Mouse (Mus musculus): Measurements from ENCODE around the gene Erich3. TPM values are rescaled to one million over a fixed set of nuclear protein-coding genes. Genes with fewer than 3 reads are reported as not detected.
A peak's percentile ranks its signal among the peaks of the same experiment; 100 is the strongest.

Erich3 gene
- polyA plus RNA-seq, 1 experiment from 2014 or later = 0.77 TPM

DNA sequence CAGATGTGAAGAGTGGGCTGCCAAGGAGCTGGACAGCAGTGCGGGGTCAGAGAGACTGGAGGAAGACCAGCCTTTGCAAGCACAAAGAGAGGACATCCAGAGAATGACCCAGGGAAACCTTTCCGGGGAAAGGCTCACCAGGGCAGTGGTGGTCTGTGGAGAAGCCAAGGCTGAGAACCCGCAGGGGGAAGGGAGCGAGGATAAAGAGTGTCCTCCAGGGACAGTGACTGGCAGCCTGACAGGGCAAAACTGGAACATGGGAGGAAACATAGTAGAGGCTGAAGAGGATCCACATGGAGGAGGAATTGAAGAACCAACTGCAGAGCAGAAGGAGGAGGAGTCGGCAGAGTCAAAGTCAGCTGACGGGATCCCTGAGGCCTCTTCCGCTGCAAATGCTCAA, 100.5 kb downstream of the Erich3 start:
- 90% methylated on average over 7 of the region's 7 CpGs for WGBS
- Histone ChIP-seq H3K27me3 (ENCODE audit: control insufficient read depth, insufficient read depth, low read length) (no peaks in the 10 kb centered on the region), H3K4me3 (ENCODE audit: low read depth, low read length) (no peak overlapping the region), H3K9me3 (ENCODE audit: control insufficient read depth, low read length) (no peaks in the 10 kb centered on the region), H3K27ac (ENCODE audit: low read depth, low read length) (no peak overlapping the region), H3K4me2 (ENCODE audit: low read depth) (no peak overlapping the region), H3K9ac (ENCODE audit: low read length) (no peak overlapping the region), H3K36me3 (ENCODE audit: control insufficient read depth, insufficient read depth, low read length) (no peaks in the 10 kb centered on the region), H3K4me1 (ENCODE audit: control insufficient read depth, insufficient read depth, low read length) (no peaks in the 10 kb centered on the region)
- DNase-seq (ENCODE audit: low spot score) = no peak
- ATAC-seq (ENCODE audit: insufficient read depth, low FRiP score, low TSS enrichment) = no peak

DNA sequence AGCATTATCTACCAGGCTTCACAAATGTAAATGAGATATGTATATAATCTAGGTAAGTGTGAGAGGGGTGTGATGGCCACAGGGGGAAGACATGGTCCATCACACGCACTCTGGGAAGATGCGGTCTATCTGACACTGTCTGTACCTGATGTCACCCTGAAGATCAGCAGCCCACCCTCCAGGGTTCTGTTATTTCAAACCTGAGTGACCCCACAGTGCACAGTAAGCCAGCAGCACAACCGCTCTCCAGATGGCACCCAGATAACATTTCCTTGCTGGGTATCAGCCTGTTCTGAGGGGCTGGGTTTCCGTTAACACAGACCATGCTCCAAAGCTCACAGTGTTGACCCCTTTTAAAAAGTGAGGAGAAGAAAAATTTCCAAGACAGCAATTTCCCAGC, 102.7 kb downstream of the Erich3 start:
- no peak overlapping the region for H3K27ac ChIP-seq (ENCODE audit: low read depth, low read length)
- WGBS = 74% methylated on average over 4 of the region's 4 CpGs
- ATAC-seq (ENCODE audit: insufficient read depth, low FRiP score, low TSS enrichment) (no peak), DNase-seq (ENCODE audit: low spot score) (no peak)
- no peak overlapping the region for H3K4me3 ChIP-seq (ENCODE audit: low read depth, low read length)
- H3K4me1 ChIP-seq (ENCODE audit: control insufficient read depth, insufficient read depth, low read length) = no peaks in the 10 kb centered on the region
- no peaks in the 10 kb centered on the region for H3K27me3 ChIP-seq (ENCODE audit: control insufficient read depth, insufficient read depth, low read length)
- H3K9ac ChIP-seq (ENCODE audit: low read length) = no peak overlapping the region
- H3K9me3 ChIP-seq (ENCODE audit: control insufficient read depth, low read length) = no peaks in the 10 kb centered on the region
- no peak overlapping the region for H3K4me2 ChIP-seq (ENCODE audit: low read depth)
- no peaks in the 10 kb centered on the region for H3K36me3 ChIP-seq (ENCODE audit: control insufficient read depth, insufficient read depth, low read length)

DNA sequence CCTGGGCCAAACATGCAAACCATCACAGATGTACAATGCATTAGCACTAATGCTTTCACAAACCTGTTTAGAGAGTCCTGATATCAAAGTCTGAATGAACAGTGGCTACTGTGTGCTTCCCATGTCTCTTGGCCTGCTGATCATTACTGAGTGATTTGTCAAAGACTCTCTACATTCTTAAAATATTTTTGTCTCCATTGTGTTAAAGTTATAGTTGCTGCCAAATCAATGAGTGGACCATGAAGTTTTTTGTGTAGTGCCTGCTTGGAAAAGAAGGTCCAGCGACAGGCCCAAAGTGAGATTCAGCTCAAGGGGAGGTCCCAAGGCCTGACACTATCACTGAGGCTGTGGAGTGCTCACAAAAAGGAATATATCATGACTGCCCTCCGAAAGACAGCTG, 108.0 kb downstream of the Erich3 start:
- 85% methylated on average over 2 of the region's 2 CpGs for WGBS

DNA sequence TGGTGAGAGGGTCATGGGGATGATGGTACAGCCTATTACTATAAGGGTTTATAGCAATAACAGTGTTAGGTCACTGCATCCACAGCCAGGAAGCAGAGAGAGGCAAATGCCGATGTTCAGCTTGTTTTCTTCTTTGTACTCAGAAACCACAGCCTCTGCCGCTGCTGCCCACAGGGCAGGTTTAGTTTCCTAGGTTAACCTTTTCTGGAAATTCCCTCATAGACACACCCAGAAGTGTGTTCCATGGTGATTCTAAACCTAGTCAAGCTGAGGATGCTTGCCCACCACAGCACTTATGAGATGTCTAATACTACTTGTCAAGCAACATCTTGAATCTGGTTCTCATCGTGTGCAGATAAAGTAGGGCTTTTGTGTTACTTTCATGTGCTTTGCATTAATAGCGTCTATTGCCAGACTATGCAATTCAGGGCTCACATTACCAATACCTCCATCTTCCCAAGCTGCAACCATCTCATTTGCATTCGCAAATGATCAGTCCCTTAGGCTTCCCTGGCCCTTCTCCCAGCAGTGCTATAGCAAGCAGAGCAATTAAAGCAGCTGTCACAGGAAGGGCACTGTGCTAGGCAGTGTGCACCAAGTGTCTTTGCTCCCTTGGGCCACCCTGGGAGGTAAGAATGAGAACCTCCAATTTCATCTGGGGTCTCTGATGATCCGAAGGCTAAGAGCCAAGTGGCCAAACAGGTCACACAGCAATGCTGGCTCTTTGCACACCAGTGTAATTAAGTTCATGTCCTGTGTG, 115.4 kb downstream of the Erich3 start:
- Histone ChIP-seq H3K4me3 (ENCODE audit: low read depth, low read length) (no peak overlapping the region), H3K27ac (ENCODE audit: low read depth, low read length) (no peak overlapping the region), H3K4me2 (ENCODE audit: low read depth) (no peak overlapping the region), H3K36me3 (ENCODE audit: control insufficient read depth, insufficient read depth, low read length) (no peaks in the 10 kb centered on the region), H3K27me3 (ENCODE audit: control insufficient read depth, insufficient read depth, low read length) (no peaks in the 10 kb centered on the region), H3K9ac (ENCODE audit: low read length) (no peak overlapping the region), H3K4me1 (ENCODE audit: control insufficient read depth, insufficient read depth, low read length) (no peaks in the 10 kb centered on the region), H3K9me3 (ENCODE audit: control insufficient read depth, low read length) (no peaks in the 10 kb centered on the region)
- 61% methylated on average over 6 of the region's 6 CpGs for WGBS
- ATAC-seq (ENCODE audit: insufficient read depth, low FRiP score, low TSS enrichment) = peak; percentile 42; the same call in 1 of the 2 replicates
- no peak for DNase-seq (ENCODE audit: low spot score)

More for the DNA sequence above, 108.0 kb downstream of the Erich3 start:
- H3K4me2 ChIP-seq (ENCODE audit: low read depth) = no peak overlapping the region
- no peak overlapping the region for H3K4me3 ChIP-seq (ENCODE audit: low read depth, low read length)
- no peak overlapping the region for H3K9ac ChIP-seq (ENCODE audit: low read length)
- no peaks in the 10 kb centered on the region for H3K27me3 ChIP-seq (ENCODE audit: control insufficient read depth, insufficient read depth, low read length)
- DNase-seq (ENCODE audit: low spot score) (no peak), ATAC-seq (ENCODE audit: insufficient read depth, low FRiP score, low TSS enrichment) (no peak)
- no peaks in the 10 kb centered on the region for H3K36me3 ChIP-seq (ENCODE audit: control insufficient read depth, insufficient read depth, low read length)
- H3K27ac ChIP-seq (ENCODE audit: low read depth, low read length) = no peak overlapping the region
- no peaks in the 10 kb centered on the region for H3K4me1 ChIP-seq (ENCODE audit: control insufficient read depth, insufficient read depth, low read length)
- no peaks in the 10 kb centered on the region for H3K9me3 ChIP-seq (ENCODE audit: control insufficient read depth, low read length)

DNA sequence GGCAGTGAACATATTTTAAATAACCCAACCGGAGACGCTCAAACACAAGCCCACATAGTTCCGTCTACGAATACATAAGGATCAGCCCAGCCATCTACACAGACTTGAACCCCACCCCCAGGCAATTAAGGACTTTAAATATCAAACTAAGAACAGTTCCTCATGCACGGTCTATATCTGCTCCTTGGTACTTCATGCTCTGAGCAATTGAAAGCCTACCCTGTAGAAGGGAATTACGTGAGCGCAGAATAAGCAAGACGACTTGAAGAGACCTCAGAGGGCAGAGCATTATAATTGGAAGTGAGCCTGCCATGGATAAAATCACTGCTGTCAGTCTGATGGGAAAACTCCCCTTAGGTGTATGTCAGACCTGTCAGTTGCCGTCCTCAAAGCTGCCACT, 122.7 kb downstream of the Erich3 start:
- ATAC-seq (ENCODE audit: insufficient read depth, low FRiP score, low TSS enrichment) = no peak
- H3K9me3 ChIP-seq (ENCODE audit: control insufficient read depth, low read length) = no peaks in the 10 kb centered on the region
- WGBS = 95% methylated on average over 9 of the region's 9 CpGs
- no peak overlapping the region for H3K27ac ChIP-seq (ENCODE audit: low read depth, low read length)
- no peak for DNase-seq (ENCODE audit: low spot score)
- H3K9ac ChIP-seq (ENCODE audit: low read length) = no peak overlapping the region
- no peaks in the 10 kb centered on the region for H3K4me1 ChIP-seq (ENCODE audit: control insufficient read depth, insufficient read depth, low read length)
- H3K4me3 ChIP-seq (ENCODE audit: low read depth, low read length) = no peak overlapping the region
- H3K27me3 ChIP-seq (ENCODE audit: control insufficient read depth, insufficient read depth, low read length) = no peaks in the 10 kb centered on the region
- H3K36me3 ChIP-seq (ENCODE audit: control insufficient read depth, insufficient read depth, low read length) = no peaks in the 10 kb centered on the region
- no peak overlapping the region for H3K4me2 ChIP-seq (ENCODE audit: low read depth)

DNA sequence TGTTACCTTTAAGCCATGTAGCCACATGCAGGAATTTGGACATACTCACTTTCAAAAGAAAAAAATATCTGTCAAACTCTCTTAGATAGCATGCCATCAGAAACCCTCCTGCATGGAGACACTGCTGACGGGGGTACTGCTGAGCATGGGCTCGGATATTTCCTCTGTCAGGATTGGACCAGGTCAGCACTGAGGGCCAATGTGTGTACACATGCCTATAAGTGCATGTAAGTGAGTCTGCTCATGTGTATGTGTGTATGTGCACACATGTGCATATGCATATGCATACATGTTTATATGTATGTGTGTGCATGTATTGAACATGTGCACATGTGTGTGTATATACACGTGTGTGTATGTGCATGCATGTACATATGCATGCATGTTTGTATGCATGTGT, 124.0 kb downstream of the Erich3 start:
- DNase-seq (ENCODE audit: low spot score) = no peak
- Histone ChIP-seq H3K27me3 (ENCODE audit: control insufficient read depth, insufficient read depth, low read length) (no peaks in the 10 kb centered on the region), H3K4me2 (ENCODE audit: low read depth) (no peak overlapping the region), H3K9ac (ENCODE audit: low read length) (no peak overlapping the region), H3K4me3 (ENCODE audit: low read depth, low read length) (no peak overlapping the region), H3K27ac (ENCODE audit: low read depth, low read length) (no peak overlapping the region), H3K4me1 (ENCODE audit: control insufficient read depth, insufficient read depth, low read length) (no peaks in the 10 kb centered on the region), H3K36me3 (ENCODE audit: control insufficient read depth, insufficient read depth, low read length) (no peaks in the 10 kb centered on the region), H3K9me3 (ENCODE audit: control insufficient read depth, low read length) (no peaks in the 10 kb centered on the region)
- no peak for ATAC-seq (ENCODE audit: insufficient read depth, low FRiP score, low TSS enrichment)
- WGBS = 84% methylated on average over 3 of the region's 3 CpGs

DNA sequence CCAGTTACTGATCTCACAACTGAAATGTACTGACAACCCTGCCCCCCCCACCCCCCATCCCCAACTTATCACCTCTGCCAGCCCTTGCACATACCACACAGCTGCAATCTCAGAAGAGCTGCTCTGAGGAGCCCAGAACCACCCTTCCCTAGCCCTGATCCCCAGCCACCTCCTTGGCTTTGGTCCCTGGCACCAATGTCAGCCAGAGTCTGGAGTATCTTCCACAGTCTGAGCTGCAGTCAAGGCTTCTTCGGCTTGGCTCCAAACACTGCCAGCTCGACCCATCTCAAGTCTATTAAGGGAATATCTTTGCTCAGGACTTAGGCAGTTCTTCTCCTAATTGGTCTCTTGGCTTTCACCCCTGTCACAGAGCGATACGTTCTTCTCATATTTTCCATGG, 129.9 kb downstream of the Erich3 start:
- H3K4me2 ChIP-seq (ENCODE audit: low read depth) = no peak overlapping the region
- H3K9ac ChIP-seq (ENCODE audit: low read length) = no peak overlapping the region
- DNase-seq (ENCODE audit: low spot score) (no peak), ATAC-seq (ENCODE audit: insufficient read depth, low FRiP score, low TSS enrichment) (no peak)
- no peak overlapping the region for H3K27ac ChIP-seq (ENCODE audit: low read depth, low read length)
- H3K4me3 ChIP-seq (ENCODE audit: low read depth, low read length) = no peak overlapping the region
- WGBS = 86% methylated on average over 4 of the region's 4 CpGs
- no peaks in the 10 kb centered on the region for H3K4me1 ChIP-seq (ENCODE audit: control insufficient read depth, insufficient read depth, low read length)
- H3K27me3 ChIP-seq (ENCODE audit: control insufficient read depth, insufficient read depth, low read length) = no peaks in the 10 kb centered on the region
- H3K9me3 ChIP-seq (ENCODE audit: control insufficient read depth, low read length) = no peaks in the 10 kb centered on the region
- no peaks in the 10 kb centered on the region for H3K36me3 ChIP-seq (ENCODE audit: control insufficient read depth, insufficient read depth, low read length)

DNA sequence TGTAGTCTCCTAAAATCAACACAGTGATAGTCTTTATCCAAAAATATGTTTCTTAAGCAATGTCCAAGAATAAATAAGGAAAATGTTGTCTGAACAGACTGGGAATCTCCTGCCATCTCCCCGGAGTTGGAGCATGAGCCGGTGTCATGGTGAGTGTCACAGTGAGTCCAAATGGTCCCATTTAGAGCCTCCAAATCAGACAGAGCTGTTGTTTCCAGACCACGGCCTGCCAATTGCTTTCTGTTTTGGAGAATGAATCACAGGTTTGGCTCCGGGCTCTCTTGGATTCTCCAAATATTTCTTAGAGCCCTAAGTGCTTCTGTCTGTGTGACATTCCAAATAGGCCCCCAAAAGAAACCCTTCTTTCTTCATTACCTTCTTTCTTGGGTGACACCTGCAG, 135.1 kb downstream of the Erich3 start:
- DNase-seq (ENCODE audit: low spot score) = no peak
- no peaks in the 10 kb centered on the region for H3K27me3 ChIP-seq (ENCODE audit: control insufficient read depth, insufficient read depth, low read length)
- H3K4me3 ChIP-seq (ENCODE audit: low read depth, low read length) = no peak overlapping the region
- H3K4me2 ChIP-seq (ENCODE audit: low read depth) = no peak overlapping the region
- no peak overlapping the region for H3K9ac ChIP-seq (ENCODE audit: low read length)
- H3K36me3 ChIP-seq (ENCODE audit: control insufficient read depth, insufficient read depth, low read length) = no peaks in the 10 kb centered on the region
- no peak overlapping the region for H3K27ac ChIP-seq (ENCODE audit: low read depth, low read length)
- no peaks in the 10 kb centered on the region for H3K9me3 ChIP-seq (ENCODE audit: control insufficient read depth, low read length)
- WGBS = 79% methylated on average over 4 of the region's 4 CpGs
- 0 out of 2 replicates have a peak, but pooled peaks cover 2% of the 10 kb centered on the region for H3K4me1 ChIP-seq (ENCODE audit: control insufficient read depth, insufficient read depth, low read length)
- no peak for ATAC-seq (ENCODE audit: insufficient read depth, low FRiP score, low TSS enrichment)

DNA sequence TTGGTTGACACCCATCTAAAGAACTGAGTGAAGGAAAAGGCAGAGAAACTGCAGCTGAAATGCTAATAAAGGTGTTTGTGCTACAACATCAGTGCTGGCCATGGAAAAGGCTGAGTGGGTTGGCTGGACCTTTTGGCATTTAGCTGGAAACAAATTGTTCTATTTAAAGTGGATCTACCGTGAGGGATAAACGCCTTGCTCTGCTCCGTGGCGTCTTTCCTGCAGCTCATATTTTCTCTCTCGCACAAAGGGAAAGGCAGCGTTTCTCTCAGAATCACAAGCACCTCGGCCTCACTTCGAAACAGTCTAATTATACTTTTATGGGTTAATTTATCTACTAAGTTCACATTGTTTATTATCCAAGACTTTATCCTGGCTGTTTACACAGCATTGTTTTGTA, 136.8 kb downstream of the Erich3 start:
- ATAC-seq (ENCODE audit: insufficient read depth, low FRiP score, low TSS enrichment) = no peak
- no peak for DNase-seq (ENCODE audit: low spot score)
- H3K27me3 ChIP-seq (ENCODE audit: control insufficient read depth, insufficient read depth, low read length) = no peaks in the 10 kb centered on the region
- no peaks in the 10 kb centered on the region for H3K9me3 ChIP-seq (ENCODE audit: control insufficient read depth, low read length)
- H3K4me2 ChIP-seq (ENCODE audit: low read depth) = no peak overlapping the region
- WGBS = 61% methylated on average over 8 of the region's 8 CpGs
- H3K4me1 ChIP-seq (ENCODE audit: control insufficient read depth, insufficient read depth, low read length) = 0 out of 2 replicates have a peak, but pooled peaks cover 2% of the 10 kb centered on the region
- no peak overlapping the region for H3K9ac ChIP-seq (ENCODE audit: low read length)
- no peak overlapping the region for H3K27ac ChIP-seq (ENCODE audit: low read depth, low read length)
- H3K36me3 ChIP-seq (ENCODE audit: control insufficient read depth, insufficient read depth, low read length) = no peaks in the 10 kb centered on the region
- no peak overlapping the region for H3K4me3 ChIP-seq (ENCODE audit: low read depth, low read length)
